Mouse (Mus musculus) gastrocnemius, adult 2 months (tissue): Measurements from ENCODE around the gene Scap. TPM values are rescaled to one million over a fixed set of nuclear protein-coding genes. Genes with fewer than 3 reads are reported as not detected.

Experiments
- DNase-seq: peaks from one replicate; pipeline ENCODE4 v3.0.0; 2022
- H3K27ac ChIP-seq: fragments of 200-600 bp; 2 replicates; pipeline ENCODE4 v1.8.1; 2022; ENCODE audit warnings: mild to moderate bottlenecking
- H3K4me3 ChIP-seq: fragments of 200-600 bp; 2 replicates; pipeline ENCODE4 v1.8.1; 2022; ENCODE audit warnings: mild to moderate bottlenecking, moderate library complexity
- CTCF ChIP-seq: fragments of 200-600 bp; IDR thresholded peaks from 2 replicates; pipeline ENCODE4 v1.8.1; 2022; ENCODE audit warnings: antibody characterized with exemption, mild to moderate bottlenecking, moderate library complexity
- intact Hi-C: fragments of 180-260 bp; cut with DNase I; formaldehyde crosslinking; loops from one replicate; pipeline ENCODE4 v1.15.1; 2025
- total RNA-seq, 2 experiments: library from RNA; stranded (reverse); gene quantifications; 2 replicates each; pipeline ENCODE4 v1.2.3; 2021

Scap gene
- total RNA-seq, 2 experiments from 2014 or later: 16.6 to 17.0 TPM

- no peak for DNase-seq
- intact Hi-C loops: no loop called here
- no peak for TF ChIP-seq CTCF
- Histone ChIP-seq H3K4me3 (no peak overlapping the region), H3K27ac (peak overlapping the region; percentile 28; the same call in 1 of the 2 replicates)
Observed at GRCm38 (mm10) chr9:110340037-110340750, 7.1 kb downstream of the Scap start.

DNA sequence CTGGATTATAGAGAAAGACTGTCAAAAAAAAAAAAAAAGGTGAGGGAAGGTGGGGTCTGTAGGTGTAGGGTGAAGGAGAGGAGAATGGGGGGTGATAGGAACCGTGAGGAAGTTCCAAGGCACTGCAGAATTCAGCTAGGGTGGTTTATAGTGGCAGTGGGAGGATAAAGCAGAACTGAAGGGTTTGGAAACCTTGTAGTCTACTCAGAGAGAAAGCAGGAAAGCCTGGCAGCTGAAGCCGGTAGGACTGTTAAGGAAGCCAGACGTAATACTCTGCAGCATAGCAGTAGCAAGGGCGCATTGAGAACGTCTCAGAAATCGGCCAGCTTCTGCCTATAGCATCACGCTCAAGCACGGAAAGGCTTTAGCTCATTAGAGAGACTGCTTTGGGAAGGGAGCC, 8.9 kb downstream of the Scap start:
- intact Hi-C loops: no loop called here
- DNase-seq: no peak
- H3K27ac ChIP-seq: no peak overlapping the region
- TF ChIP-seq CTCF: no peak
- no peak overlapping the region for H3K4me3 ChIP-seq

DNA sequence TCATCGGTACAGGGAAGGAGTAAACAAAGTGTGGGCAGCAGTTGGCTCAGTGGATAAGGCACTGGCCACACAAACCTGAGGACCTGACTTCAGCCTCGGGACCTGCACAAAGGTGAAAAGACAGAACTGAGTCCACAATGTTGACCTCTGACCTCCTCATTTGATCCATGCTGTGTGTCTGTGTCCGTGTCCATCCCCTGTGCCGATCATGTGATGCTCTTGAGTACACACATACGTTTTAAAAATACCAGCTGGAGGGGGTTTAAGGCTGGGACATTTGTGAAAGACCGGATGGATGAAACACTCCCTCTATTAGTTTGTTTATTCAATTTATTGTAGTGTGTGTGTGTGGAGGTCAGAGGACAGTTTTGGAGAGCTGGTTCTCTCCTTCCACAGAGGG, 10.7 kb downstream of the Scap start:
- DNase-seq: no peak
- no peak overlapping the region for H3K27ac ChIP-seq
- intact Hi-C loops: no loop called here
- H3K4me3 ChIP-seq: no peak overlapping the region
- no peak for TF ChIP-seq CTCF

GRCm38 (mm10) chr9:110345057-110345739, 12.1 kb downstream of the Scap start:
- Histone ChIP-seq H3K4me3 (no peak overlapping the region), H3K27ac (no peak overlapping the region)
- DNase-seq: no peak
- TF ChIP-seq CTCF: no peak
- intact Hi-C loops: no loop called here

- intact Hi-C loops: no loop called here
- DNase-seq: no peak
- H3K27ac ChIP-seq: no peak overlapping the region
- no peak for TF ChIP-seq CTCF
- H3K4me3 ChIP-seq: no peak overlapping the region
Observed at GRCm38 (mm10) chr9:110348899-110349298, 15.8 kb downstream of the Scap start.

- no peak for TF ChIP-seq CTCF
- H3K27ac ChIP-seq: no peak overlapping the region
- intact Hi-C loops: no loop called here
Observed at GRCm38 (mm10) chr9:110350188-110350587, 17.1 kb downstream of the Scap start.

DNA sequence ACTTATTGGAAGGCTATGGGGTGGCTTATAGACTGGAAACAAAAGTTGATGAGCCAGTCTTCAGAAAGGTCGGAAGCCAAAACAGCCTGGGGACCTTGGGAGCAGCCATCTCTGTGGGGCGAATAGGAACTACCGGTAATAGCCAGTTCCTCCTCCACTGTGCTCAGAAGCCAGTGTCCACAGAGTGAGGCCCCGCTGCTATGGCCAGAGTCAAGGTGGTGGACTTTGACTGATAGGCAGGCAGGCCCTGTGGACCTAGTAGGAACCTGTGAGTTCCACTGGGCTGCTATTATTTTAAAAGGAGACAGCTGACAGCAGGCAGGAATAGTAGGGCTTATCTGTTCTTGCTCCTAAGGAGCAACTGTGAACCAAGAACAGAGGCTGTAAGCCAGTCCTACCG, 17.5 kb downstream of the Scap start:
- intact Hi-C loops: no loop called here
- H3K27ac ChIP-seq: no peak overlapping the region
- TF ChIP-seq CTCF: no peak
- H3K4me3 ChIP-seq: no peak overlapping the region
- DNase-seq: no peak

More at GRCm38 (mm10) chr9:110350188-110350587, 17.1 kb downstream of the Scap start:
- no peak overlapping the region for H3K4me3 ChIP-seq
- DNase-seq: no peak

DNA sequence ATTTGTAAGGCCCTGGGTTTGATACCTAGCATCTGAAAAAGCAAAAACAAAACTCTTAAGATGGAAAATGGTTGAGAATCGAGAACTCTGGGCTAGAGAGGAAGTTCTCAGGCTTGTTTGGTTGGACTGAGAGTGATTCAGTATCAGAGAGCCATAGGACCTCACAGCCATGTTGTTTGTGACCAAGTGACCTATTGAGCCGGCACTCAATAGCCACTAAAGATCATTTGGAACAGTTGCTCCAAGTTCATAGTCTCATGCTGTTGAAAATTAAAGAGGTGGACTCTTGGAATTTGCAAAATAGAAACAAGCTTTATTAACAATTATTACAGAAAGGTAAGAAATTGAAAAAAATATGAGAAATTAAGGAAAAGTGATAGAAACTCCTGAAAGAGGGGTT, 18.3 kb downstream of the Scap start:
- no peak for DNase-seq
- intact Hi-C loops: no loop called here
- no peak overlapping the region for H3K4me3 ChIP-seq
- TF ChIP-seq CTCF: no peak
- H3K27ac ChIP-seq: no peak overlapping the region

DNA sequence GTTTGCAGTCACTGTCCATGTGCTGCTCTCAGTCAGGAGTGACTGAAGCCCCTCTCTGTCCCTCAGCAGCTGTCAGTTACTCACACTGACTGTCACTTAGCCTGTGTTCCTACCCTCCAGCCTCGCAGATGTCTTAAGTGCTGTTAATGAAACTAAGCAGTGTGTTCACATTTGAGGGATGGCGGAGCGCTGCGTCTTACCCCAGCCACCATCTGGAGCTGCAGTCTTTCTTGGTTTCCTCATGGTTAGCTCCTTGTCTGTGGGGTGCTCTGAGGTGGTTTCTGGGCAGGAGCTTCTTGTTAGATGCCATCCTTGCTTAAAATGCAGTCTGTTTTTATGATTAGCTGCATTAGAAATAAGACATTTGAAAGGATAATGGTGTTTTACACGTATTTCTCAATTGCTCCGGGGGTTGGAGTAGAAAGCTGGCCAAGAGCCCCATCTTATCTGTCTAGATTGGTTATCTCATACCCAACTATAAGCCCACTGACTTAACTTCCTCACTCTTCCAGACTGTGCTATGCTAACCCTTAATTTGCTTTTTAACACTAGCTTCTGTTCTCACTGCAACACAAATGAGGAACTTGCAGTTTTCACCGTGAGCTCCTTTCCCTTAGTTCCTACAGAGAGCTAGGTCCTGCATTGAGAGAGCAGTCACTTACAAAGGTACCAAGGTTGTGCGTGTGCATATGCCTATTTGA, 19.0 kb downstream of the Scap start:
- intact Hi-C loops: no loop called here
- Histone ChIP-seq H3K27ac (no peak overlapping the region), H3K4me3 (no peak overlapping the region)
- DNase-seq: no peak
- TF ChIP-seq CTCF: no peak

DNA sequence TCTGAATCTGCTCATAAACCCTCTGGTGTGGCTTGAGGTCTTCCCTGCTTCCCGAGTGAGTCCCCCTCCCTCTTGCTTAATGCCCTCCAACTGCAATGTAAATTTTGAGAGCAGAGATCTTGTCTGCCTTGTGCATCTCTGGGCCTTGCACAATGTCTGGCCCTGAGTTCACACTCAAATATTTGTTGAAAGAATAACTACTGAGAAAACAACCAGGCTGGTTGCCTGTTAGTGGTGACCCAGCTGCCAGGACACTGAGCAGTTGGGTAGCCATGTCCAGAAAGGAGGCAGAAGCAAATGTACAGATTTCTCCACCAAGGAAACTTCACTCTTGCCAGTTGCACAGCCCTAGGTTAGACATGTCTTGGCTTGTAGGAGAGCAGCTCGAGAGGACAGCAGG, 25.3 kb downstream of the Scap start:
- intact Hi-C loops: no loop called here
- no peak for DNase-seq
- no peak overlapping the region for H3K27ac ChIP-seq
- no peak for TF ChIP-seq CTCF
- no peak overlapping the region for H3K4me3 ChIP-seq

- Histone ChIP-seq H3K4me3 (no peak overlapping the region), H3K27ac (no peak overlapping the region)
- no peak for DNase-seq
- intact Hi-C loops: no loop called here
- TF ChIP-seq CTCF: no peak
Observed at GRCm38 (mm10) chr9:110361299-110361698, 28.2 kb downstream of the Scap start.

GRCm38 (mm10) chr9:110362337-110362736, 29.2 kb downstream of the Scap start:
- Histone ChIP-seq H3K27ac (no peak overlapping the region), H3K4me3 (no peak overlapping the region)
- DNase-seq: no peak
- TF ChIP-seq CTCF: no peak
- intact Hi-C loops: no loop called here

DNA sequence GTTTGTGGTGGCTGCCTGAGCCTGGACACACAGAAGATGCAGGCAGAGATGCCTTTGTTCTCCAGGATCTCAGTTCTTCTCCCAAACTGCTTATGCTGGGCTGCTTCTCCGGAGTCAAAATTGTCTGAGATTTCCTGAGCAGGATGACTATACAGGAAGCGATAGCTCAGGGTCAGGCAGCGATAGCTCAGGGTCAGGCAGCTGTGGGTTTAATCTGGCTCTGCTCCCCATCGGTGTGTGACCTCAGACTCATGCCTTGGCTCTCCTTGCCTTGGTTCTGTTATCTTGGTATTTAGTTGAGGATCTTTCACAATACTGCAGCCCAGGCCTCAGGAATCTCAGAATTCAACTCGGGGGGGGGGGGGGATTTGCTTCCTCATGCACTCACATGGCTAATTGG, 33.7 kb downstream of the Scap start:
- TF ChIP-seq CTCF: no peak
- Histone ChIP-seq H3K4me3 (no peak overlapping the region), H3K27ac (no peak overlapping the region)
- intact Hi-C loops: no loop called here
- DNase-seq: no peak

- intact Hi-C loops: no loop called here
- no peak overlapping the region for H3K4me3 ChIP-seq
- TF ChIP-seq CTCF: no peak
- DNase-seq: no peak
- H3K27ac ChIP-seq: no peak overlapping the region
Observed at GRCm38 (mm10) chr9:110369860-110370259, 36.8 kb downstream of the Scap start.
